Mouse (Mus musculus): ENCODE data around the gene Ccni.

DNA sequence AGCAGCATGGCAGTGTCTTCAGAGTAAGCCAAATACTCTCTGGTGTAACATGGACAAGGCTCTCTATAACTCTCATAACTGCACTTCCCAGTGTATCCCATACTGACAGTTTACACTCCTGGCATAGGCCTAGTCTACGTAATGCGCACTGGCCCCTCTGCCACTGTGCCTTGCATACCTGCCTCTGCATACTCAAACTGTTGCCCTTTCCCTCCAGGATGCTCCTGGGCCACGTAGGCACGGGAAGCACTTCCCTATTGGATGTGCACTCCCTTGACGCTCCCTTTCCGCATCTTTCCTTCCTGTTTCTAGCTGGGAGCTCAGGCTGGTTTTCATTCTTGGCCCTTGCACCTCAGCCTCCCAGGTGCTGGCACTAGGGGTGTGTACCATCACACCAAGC lies 21.7 kb downstream of the Ccni start:
- TF ChIP-seq POLR2A (IDR thresholded peaks at IDR 0.05; ENCODE audit: insufficient read depth, low read length): no peak
- TF ChIP-seq CTCF (IDR thresholded peaks at IDR 0.05; ENCODE audit: low read depth, low read length): no peak
- no peak for TF ChIP-seq EP300 (IDR thresholded peaks at IDR 0.05; ENCODE audit: insufficient read depth, low read depth, low read length)
